Mouse (Mus musculus): ENCODE results near the gene Olfr1197.

Gene Olfr1197

GRCm38 (mm10) chr2:88732266-88732665 lies at the start of gene Olfr1197:
TSS of gene Olfr1197 (minus strand) at chr2:88732366.
- DNase-seq, result no peak

- no peak for DNase-seq
These were observed 38.2 kb upstream of the Olfr1197 start, which contains the start of gene Olfr1200 for GRCm38 (mm10) chr2:88770388-88770787. TSS of gene Olfr1200 (minus strand) at chr2:88770488.

GRCm38 (mm10) chr2:88760369-88760768 lies 28.2 kb upstream of the Olfr1197 start, which contains the start of gene Olfr1199:
TSS of gene Olfr1199 (minus strand) at chr2:88760469.
- DNase-seq, result no peak

GRCm38 (mm10) chr2:88751270-88751669 lies 19.1 kb upstream of the Olfr1197 start, which contains the start of gene Olfr1198:
TSS of gene Olfr1198 (minus strand) at chr2:88751370.
- DNase-seq, result no peak

GRCm38 (mm10) chr2:88743379-88743778 lies 11.2 kb upstream of the Olfr1197 start:
- no peak for DNase-seq

GRCm38 (mm10) chr2:88704497-88704896 lies 27.7 kb downstream of the Olfr1197 start, which contains the start of gene Olfr1196:
TSS of gene Olfr1196 (minus strand) at chr2:88704597.
- no peak for DNase-seq

- no peak for DNase-seq
These were observed 43.1 kb downstream of the Olfr1197 start, which contains the start of gene Olfr1195 for GRCm38 (mm10) chr2:88689087-88689486. TSS of gene Olfr1195 (minus strand) at chr2:88689187.
